Mouse (Mus musculus) lung, postnatal 0 days (tissue): ENCODE data around the gene Sri. TPM values are rescaled to one million over a fixed set of nuclear protein-coding genes. Genes with fewer than 3 reads are reported as not detected.

Experiments used
- ATAC-seq: fragments of 200-750 bp; cut with Nextera tagmentation; 2 replicates; pipeline ENCODE4 v1.8.0; 2017; ENCODE audit warnings: moderate library complexity
- DNase-seq: peaks from one replicate; pipeline ENCODE4 v3.0.0-alpha.2; 2016; ENCODE audit warnings: low spot score
- H3K27ac ChIP-seq: fragments of 300-500 bp; sonication (generic); 2 replicates; pipeline ENCODE4 v1.5.1; 2014; ENCODE audit warnings: antibody characterized with exemption, mild to moderate bottlenecking, low read length, mixed read lengths
- H3K27me3 ChIP-seq: fragments of 300-500 bp; sonication (generic); replicated peaks from 2 replicates; pipeline ENCODE4 v1.6.1; 2014; ENCODE audit warnings: low read length, mixed read lengths; ENCODE audit not compliant: insufficient read depth
- H3K36me3 ChIP-seq: fragments of 300-500 bp; sonication (generic); 2 replicates; pipeline ENCODE4 v1.6.1; 2014; ENCODE audit warnings: low read length, mixed read lengths; ENCODE audit not compliant: insufficient read depth
- H3K4me1 ChIP-seq: fragments of 300-500 bp; sonication (generic); 2 replicates; pipeline ENCODE4 v1.6.1; 2014; ENCODE audit warnings: antibody characterized with exemption, low read depth, low read length, mixed read lengths; ENCODE audit not compliant: insufficient read depth
- H3K4me2 ChIP-seq: fragments of 300-500 bp; sonication (generic); replicated peaks from 2 replicates; pipeline ENCODE4 v1.6.1; 2014; ENCODE audit warnings: low read depth, mild to moderate bottlenecking, low read length, moderate library complexity, mixed read lengths
- H3K4me3 ChIP-seq: fragments of 300-500 bp; sonication (generic); 2 replicates; pipeline ENCODE4 v1.5.1; 2014; ENCODE audit warnings: low read depth, low read length
- H3K9ac ChIP-seq: fragments of 300-500 bp; sonication (generic); replicated peaks from 2 replicates; pipeline ENCODE4 v1.6.1; 2014; ENCODE audit warnings: low read depth, mild to moderate bottlenecking
- H3K9me3 ChIP-seq: fragments of 300-500 bp; sonication (generic); 2 replicates; pipeline ENCODE4 v1.6.1; 2016; ENCODE audit warnings: low read length, mixed read lengths
- CTCF ChIP-seq: IDR thresholded peaks from 2 replicates; pipeline ENCODE4 v1.5.1; 2016; ENCODE audit warnings: antibody characterized with exemption, mild to moderate bottlenecking
- EP300 ChIP-seq: IDR thresholded peaks from 2 replicates; pipeline ENCODE4 v1.6.1; 2016; ENCODE audit warnings: antibody characterized with exemption, mild to moderate bottlenecking, control low read depth
- WGBS: fragments of 180-500 bp; shearing (Covaris S2); extraction: QIAGEN DNeasy Blood & Tissue Kit; methylation state at CpG from one replicate; pipeline ENCODE4 v1.1.7; 2014; 5-methylcytosine and 5-hydroxymethylcytosine counted together
- polyA plus RNA-seq: library from polyadenylated mRNA; unstranded; fragments of >200 nt; fragmentation: Nextera tagmentation; extraction: Ambion mirVana; gene quantifications from 2 replicates; pipeline ENCODE4 v1.2.1, GENCODE M21; 2015

Gene Sri
- polyA plus RNA-seq, 1 experiment from 2014 or later: 338 TPM

DNA sequence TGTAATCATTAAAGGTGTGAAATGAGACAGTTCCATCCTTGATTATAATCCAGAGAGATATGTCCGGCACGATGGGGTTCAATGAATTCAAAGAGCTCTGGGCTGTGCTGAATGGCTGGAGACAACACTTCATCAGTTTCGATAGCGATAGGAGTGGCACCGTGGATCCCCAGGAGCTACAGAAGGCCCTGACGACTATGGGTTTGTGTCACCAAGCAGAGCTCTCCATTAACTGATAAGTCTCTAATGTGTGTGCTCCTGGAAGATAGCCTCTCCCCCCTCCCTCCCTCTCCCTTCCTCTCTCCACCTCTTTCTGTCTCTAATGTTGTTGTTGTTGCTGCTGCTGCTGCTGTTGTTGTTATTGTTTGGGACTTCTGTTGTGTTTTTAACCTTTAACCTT is 17.3 kb downstream of the Sri start:
- DNase-seq: no peak
- ATAC-seq: no peak
- H3K4me3 ChIP-seq: no peak overlapping the region
- 74% methylated on average over 6 of the region's 6 CpGs for WGBS
- H3K4me1 ChIP-seq: no peaks in the 10 kb centered on the region
- H3K36me3 ChIP-seq: peaks cover 30% of the 10 kb centered on the region
- no peaks in the 10 kb centered on the region for H3K9me3 ChIP-seq
- no peaks in the 10 kb centered on the region for H3K27me3 ChIP-seq
- TF ChIP-seq CTCF (no peak), EP300 (no peak)
- H3K4me2 ChIP-seq: no peak overlapping the region
- no peak overlapping the region for H3K27ac ChIP-seq
- no peak overlapping the region for H3K9ac ChIP-seq

DNA sequence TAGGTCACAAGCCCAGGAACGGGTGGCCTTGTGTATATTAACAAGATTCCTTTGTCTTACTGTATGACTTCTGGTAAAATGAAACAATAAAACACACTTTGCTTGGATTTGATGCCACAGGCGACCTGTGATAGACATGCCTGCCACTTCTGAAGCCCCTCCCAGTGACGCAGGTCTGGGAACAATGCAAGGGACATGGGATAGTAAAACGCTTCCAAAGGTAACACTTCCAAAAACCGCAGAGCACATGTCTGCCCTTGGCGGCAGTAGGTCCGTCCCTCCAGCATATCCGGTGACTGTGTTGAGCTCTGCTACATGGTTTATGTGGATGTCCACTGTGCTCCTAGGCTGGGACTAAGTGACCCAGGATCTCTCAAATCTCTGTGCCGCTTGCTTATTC is 27.5 kb downstream of the Sri start:
- H3K4me3 ChIP-seq: no peak overlapping the region
- no peak overlapping the region for H3K27ac ChIP-seq
- no peak overlapping the region for H3K9ac ChIP-seq
- H3K4me1 ChIP-seq: no peaks in the 10 kb centered on the region
- H3K27me3 ChIP-seq: no peaks in the 10 kb centered on the region
- no peak for ATAC-seq
- DNase-seq: no peak
- H3K4me2 ChIP-seq: no peak overlapping the region
- H3K9me3 ChIP-seq: no peaks in the 10 kb centered on the region
- no peaks in the 10 kb centered on the region; the same call in 1 of the 2 replicates for H3K36me3 ChIP-seq
- TF ChIP-seq CTCF (no peak), EP300 (no peak)
- 91% methylated on average over 9 of the region's 9 CpGs for WGBS

DNA sequence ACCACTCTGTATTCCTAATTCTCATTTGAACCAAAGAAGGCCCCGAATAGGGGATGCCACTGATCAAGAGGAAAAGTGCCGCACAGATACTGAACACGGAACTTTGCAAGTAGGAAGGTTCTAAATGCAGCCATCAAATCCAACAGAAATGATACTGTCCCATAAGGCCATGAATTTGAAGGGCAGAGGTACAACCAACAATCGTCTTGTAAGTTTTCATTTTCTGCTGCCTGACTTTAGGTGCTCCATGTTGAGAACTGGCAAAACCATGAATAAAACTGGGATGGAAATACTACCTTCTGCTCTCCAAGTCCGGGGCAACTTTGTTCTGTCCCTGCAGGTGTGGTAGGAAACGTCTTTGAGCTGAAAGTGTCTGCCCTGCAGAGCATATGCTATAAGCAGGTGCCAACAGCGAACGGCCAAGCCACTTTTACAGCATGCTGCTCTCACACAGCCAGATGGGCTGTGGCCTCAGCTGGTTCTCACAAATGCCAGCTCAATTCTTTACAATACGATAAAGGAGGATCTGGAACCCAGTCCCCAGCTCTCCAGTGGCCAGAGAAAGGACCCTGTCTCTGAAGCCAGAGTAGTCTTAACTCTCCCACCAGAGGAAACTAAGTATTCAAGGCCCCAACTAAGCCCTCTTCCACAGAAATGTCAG is 28.2 kb downstream of the Sri start:
- Histone ChIP-seq H3K9ac (no peak overlapping the region), H3K36me3 (no peaks in the 10 kb centered on the region; the same call in 1 of the 2 replicates), H3K27ac (no peak overlapping the region), H3K4me1 (no peaks in the 10 kb centered on the region), H3K9me3 (no peaks in the 10 kb centered on the region), H3K4me2 (no peak overlapping the region), H3K27me3 (no peaks in the 10 kb centered on the region), H3K4me3 (no peak overlapping the region)
- TF ChIP-seq EP300 (no peak), CTCF (no peak)
- ATAC-seq (no peak), DNase-seq (no peak)
- WGBS: 91% methylated on average over 9 of the region's 9 CpGs

DNA sequence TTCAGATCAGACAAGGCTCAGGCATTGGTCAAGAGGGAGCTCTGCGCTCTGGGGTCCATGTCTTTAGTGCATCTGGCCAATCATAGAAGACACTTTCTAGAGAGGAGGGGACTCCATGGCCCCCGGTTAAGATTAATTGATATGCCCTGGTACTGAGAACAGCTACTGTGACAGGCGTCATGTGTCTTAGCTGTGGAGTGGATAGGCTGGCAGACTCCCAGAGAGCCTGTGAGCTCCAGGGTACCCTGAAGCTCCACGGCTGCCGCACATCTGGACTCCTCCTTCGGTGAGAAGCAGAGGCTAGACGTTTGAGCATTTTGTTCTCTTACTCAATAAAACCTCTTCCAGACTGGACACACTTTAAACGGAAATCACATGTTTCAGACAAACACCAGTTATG is 31.6 kb downstream of the Sri start:
- H3K9me3 ChIP-seq: no peaks in the 10 kb centered on the region
- no peak for TF ChIP-seq EP300
- TF ChIP-seq CTCF: no peak
- no peak overlapping the region for H3K4me2 ChIP-seq
- no peak overlapping the region for H3K4me3 ChIP-seq
- no peaks in the 10 kb centered on the region; the same call in 1 of the 2 replicates for H3K36me3 ChIP-seq
- H3K27ac ChIP-seq: no peak overlapping the region
- H3K27me3 ChIP-seq: no peaks in the 10 kb centered on the region
- DNase-seq (no peak), ATAC-seq (no peak)
- WGBS: 63% methylated on average over 8 of the region's 8 CpGs
- no peaks in the 10 kb centered on the region for H3K4me1 ChIP-seq
- H3K9ac ChIP-seq: no peak overlapping the region

DNA sequence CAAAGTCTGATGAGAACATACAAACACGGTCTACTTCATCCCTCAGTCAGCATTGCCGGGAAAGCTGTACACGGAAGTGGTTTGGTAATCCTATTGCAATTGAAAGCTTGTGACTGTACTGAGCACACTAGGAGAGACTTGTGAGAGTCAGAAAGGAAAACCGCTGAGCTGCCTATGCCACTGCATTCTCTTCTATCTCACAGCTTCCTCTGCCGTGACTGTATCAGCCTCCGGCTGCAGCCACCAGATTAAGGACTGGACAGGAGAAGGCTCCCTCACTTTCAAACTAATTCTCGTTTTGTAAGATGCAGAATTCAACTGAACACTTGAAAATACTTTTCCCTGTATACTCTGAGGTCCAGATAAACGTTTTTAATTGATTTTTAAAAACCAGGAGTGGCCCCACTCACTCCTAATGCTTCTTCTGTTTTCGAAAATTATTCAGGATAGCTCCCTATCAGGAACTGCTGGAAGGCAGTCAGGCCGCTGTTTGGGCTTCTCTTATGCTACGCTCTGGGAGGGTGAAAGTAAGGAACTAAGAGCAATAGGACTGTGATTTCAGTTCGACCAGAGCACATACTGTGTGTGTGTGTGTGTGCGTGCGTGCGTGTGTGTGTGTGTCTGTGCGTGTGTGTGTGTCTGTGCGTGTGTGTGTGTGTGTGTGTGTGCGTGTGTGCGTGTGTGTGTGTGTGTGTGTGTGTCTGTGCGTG is 37.1 kb downstream of the Sri start:
- no peak for TF ChIP-seq EP300
- TF ChIP-seq CTCF: no peak
- no peak overlapping the region for H3K27ac ChIP-seq
- H3K4me2 ChIP-seq: no peak overlapping the region
- H3K9me3 ChIP-seq: no peaks in the 10 kb centered on the region
- H3K9ac ChIP-seq: no peak overlapping the region
- ATAC-seq (no peak), DNase-seq (no peak)
- H3K4me1 ChIP-seq: no peaks in the 10 kb centered on the region
- no peak overlapping the region for H3K4me3 ChIP-seq
- no peaks in the 10 kb centered on the region for H3K27me3 ChIP-seq
- 69% methylated on average over 20 of the region's 20 CpGs for WGBS
- H3K36me3 ChIP-seq: no peaks in the 10 kb centered on the region

DNA sequence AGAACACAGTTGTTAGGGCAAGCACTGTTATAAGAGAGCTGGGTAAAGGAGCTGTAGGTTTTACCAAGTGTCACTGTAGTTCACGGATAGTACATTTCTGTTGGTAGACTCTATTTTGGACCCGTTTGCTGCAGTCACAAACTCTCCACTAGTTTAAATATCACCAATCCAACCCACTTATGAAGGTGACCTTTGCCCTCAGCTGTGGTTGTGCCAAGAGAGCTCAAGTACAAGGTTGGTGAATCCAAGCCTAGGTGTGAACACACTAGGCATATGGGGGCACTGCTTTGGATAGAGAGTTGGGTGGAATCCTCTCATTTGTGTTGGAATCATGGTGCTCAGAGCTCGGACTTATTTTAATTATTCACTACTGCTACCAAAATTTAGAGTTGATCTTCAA is 39.8 kb downstream of the Sri start:
- DNase-seq (no peak), ATAC-seq (no peak)
- no peak overlapping the region for H3K9ac ChIP-seq
- TF ChIP-seq CTCF: no peak
- no peak for TF ChIP-seq EP300
- no peak overlapping the region for H3K4me3 ChIP-seq
- no peak overlapping the region for H3K4me2 ChIP-seq
- WGBS: 86% methylated on average over 3 of the region's 3 CpGs
- no peak overlapping the region for H3K27ac ChIP-seq
- no peaks in the 10 kb centered on the region for H3K9me3 ChIP-seq
- no peaks in the 10 kb centered on the region for H3K27me3 ChIP-seq
- H3K4me1 ChIP-seq: no peaks in the 10 kb centered on the region
- H3K36me3 ChIP-seq: no peaks in the 10 kb centered on the region
